Mouse (Mus musculus) heart, postnatal 0 days (tissue): Measurements from ENCODE around the gene Lmna.

Experiments used
- CTCF ChIP-seq: IDR thresholded peaks from 2 replicates; pipeline ENCODE4 v1.5.1; 2016; ENCODE audit warnings: antibody characterized with exemption, control low read depth, low read depth
- EP300 ChIP-seq: IDR thresholded peaks from 2 replicates; pipeline ENCODE4 v1.6.1; 2016; ENCODE audit warnings: antibody characterized with exemption, low read depth

DNA sequence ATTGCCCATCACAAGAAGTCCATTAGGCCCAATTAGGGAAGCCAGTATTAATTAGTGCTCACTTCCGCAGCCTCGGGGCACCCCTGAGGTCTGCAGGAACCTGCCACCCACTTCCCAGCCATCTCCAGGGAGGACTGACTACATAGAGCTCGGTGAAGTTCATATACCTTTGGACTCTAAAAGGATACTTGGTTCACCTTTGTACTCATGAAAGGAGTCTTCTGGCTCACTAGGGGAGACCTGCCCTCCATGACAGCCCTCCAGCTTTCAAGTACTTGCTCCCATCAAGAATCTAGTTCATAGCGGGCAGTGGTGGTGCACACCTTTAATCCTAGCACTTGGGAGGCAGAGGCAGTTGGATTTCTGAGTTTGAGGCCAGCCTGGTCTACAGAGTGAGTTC lies 8.7 kb upstream of the Lmna start:
- TF ChIP-seq CTCF (no peak), EP300 (no peak)
